Mouse (Mus musculus): Measurements from ENCODE around the gene Nell1. TPM values are rescaled to one million over a fixed set of nuclear protein-coding genes. Genes with fewer than 3 reads are reported as not detected.

The Nell1 gene
- total RNA-seq, 2 experiments from 2014 or later, result 0.11 to 0.21 TPM

DNA sequence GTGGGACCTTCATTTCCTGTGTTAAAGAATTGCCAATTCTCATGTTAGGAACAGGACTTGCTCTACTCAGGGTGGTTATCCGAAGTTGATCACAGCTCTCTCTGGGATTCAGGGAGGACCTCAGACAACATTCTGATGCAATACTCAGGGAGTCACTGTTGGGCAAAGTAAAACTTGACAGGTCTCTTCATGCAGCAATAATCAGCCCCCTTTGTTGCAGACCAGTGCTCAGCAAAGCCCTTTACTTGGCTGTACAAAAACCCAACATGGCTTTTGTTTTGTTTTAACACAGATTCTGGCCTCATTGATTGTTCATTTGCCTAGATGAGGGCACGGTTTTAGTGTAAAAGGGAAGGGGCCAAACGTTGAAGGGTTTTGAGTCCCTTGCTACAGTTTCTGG lies 750.5 kb downstream of the Nell1 start:
- intact Hi-C loops (cut with DNase I; ENCODE audit: low total_unique reads), result no loop called here

DNA sequence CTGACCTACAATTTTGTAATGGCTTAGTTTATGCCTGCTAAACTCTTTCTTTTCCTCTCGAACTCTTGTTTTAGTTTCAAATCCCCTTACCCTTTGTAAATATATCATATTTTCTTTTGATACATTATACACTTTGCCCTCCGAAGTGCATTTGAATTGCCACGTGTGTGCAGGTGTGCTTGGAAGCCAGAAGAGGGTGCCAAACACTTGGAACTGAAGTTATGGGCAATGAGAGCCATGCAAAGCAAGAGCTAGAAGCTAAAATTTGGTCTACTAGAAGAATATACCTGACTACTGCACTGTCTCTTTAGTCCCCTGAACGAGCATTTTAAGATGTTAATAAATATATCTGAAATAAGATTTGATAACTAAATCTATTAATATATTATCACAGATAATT lies 756.3 kb downstream of the Nell1 start:
- intact Hi-C loops (cut with DNase I; ENCODE audit: low total_unique reads), result no loop called here
- no peak for DNase-seq

More for the DNA sequence above, 750.5 kb downstream of the Nell1 start:
- no peak for DNase-seq

DNA sequence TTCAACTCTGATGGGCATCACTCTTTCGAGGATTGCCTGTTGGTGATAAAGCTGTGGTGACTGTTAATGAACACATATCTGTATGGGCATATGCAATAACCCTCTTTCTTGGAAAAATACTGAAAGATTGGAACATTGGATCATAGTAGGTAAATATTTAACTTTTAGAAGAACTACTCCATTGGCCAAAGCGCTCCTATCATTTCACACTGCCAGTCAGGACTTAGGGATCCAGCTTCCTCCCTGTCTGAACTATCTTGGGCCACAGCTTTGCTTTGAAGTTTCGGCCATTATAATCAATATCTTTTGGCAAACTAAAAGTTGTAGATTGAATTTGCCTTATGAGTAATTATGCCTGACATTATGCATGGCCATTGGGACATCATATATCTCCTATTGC lies 780.9 kb downstream of the Nell1 start:
- intact Hi-C loops (cut with DNase I; ENCODE audit: low total_unique reads), result no loop called here
- no peak for DNase-seq

DNA sequence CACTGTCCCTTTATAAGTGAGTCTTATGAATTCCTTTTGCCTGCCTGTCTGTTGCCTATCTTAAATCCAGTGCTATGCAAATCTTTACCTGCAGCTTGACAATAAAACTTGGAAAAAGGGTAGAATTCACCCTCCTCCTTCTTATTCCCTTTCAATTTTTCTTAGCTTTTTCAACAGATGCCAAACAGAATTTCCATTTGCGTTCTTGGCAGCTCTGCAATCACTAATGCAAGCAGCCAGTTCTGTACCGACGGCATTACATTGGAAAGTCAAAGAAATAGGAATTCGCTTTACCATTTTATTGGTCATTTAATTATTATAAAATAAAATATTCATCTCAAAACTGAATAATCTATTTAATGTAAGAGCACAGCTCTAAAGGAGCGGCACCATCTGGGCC lies 781.7 kb downstream of the Nell1 start:
- intact Hi-C loops (cut with DNase I; ENCODE audit: low total_unique reads), result no loop called here

DNA sequence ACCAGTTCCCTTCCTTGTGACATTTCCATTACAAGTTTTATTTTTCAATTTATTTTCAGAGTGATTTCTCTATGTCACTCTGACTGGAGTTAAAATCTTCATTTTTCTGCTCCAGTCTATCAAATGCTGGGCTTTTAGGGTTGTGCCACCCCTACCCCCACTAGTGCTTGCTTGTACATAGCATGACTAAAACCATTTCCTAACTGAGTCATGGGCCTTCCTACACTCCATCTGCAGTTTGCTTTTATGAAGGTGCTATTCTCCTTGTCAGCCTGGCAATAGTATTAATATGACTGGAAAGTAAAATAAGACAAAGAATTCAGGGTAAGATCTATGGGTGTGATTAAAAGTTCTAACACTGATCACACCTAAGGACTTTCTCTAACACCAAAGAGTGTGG lies 798.9 kb downstream of the Nell1 start:
- intact Hi-C loops (cut with DNase I; ENCODE audit: low total_unique reads), result no loop called here

More for the DNA sequence above, 781.7 kb downstream of the Nell1 start:
- no peak for DNase-seq

DNA sequence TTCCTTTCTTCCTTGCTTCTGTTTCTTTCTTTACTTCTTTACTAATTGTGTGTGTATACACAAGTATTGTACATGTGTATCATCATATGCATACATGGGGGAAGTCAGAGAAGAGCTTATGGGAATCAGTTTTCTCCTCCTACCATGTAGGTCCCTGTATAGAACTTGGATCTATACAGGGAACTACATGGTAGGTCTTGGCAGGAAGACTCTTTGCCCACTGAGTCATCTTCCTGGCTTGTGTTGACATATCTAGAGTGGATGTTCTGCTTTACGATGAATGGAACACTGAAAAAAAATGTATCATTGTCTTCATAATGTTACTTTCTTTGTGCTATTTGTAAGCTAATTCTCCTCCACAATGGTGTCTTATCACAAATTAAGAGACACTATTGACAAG lies 806.4 kb downstream of the Nell1 start:
- no peak for DNase-seq
- intact Hi-C loops (cut with DNase I; ENCODE audit: low total_unique reads), result no loop called here

More for the DNA sequence above, 798.9 kb downstream of the Nell1 start:
- DNase-seq, result no peak

DNA sequence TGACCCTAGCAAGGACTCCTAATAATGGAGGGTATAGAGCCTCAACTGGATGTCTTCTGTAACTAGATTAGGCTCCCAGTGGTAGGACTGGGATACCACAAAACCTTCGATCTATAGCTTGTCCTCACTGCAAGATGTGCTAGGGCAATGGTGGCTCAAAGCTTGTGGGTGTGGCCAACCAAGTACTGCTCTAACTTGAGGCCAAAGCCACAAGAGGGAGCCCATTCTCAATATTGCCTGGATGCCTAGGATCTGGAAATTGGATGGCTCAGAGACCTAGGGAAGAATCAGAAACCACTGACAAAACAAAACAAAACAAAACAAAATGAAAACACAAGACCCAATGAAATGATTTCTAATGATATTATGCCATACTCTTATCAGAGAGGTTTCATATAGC lies 809.0 kb downstream of the Nell1 start:
- DNase-seq, result no peak
- intact Hi-C loops (cut with DNase I; ENCODE audit: low total_unique reads), result no loop called here

DNA sequence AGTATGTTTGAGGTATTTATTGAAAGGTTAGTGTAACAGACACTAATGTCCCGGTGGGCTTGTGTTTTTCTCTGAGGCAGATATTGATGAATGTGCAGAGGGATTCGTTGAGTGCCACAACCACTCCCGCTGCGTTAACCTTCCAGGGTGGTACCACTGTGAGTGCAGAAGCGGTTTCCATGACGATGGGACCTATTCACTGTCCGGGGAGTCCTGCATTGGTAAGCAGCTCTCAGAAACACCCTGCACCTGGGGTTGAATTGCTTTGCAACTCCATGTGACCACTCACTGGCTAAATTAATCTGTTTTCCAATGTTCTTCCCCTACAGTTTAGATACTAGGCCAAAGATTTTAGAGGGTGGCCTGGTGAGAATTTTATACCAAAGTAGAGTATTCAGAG lies 851.5 kb downstream of the Nell1 start:
- no peak for DNase-seq
- intact Hi-C loops (cut with DNase I; ENCODE audit: low total_unique reads), result no loop called here

DNA sequence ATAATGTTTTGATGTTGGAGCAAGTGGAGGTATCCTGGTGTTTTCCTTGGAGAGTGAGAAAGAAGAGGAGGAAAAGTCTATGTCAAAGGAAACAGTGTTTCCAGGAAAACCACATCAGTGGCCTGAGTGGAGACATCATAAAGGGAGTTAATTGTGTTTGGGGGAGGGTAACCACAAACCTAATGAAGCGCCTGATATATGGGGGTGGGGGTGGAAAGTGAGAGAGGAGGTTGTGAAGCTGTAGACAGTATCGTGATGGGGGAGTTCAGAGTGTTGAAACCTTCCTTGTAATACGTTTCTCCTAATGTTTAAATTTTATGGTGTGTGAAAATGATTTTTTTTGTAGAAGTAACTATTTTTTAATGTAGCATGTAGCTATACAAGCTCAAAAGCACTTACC lies 858.1 kb downstream of the Nell1 start:
- DNase-seq, result no peak
- intact Hi-C loops (cut with DNase I; ENCODE audit: low total_unique reads), result no loop called here

DNA sequence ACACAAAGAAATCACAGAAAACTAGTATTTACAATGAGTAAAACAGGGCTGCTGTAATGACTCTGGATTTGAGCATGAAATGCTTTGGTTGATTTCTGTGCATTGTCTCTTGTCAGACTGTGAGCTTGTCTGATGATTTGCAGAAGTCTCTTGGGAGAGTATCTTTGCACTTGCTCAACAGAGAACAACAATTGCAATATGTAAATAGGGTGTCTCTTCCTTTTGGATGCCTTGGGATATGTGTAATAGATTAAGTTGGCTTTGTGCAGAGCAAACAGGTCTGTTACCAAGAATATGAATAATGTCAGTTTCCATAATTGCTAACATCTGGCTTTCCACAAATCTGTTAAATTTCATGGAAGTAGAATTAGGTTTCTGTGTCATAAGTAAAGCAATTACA lies 868.0 kb downstream of the Nell1 start:
- DNase-seq, result no peak
- intact Hi-C loops (cut with DNase I; ENCODE audit: low total_unique reads), result no loop called here

DNA sequence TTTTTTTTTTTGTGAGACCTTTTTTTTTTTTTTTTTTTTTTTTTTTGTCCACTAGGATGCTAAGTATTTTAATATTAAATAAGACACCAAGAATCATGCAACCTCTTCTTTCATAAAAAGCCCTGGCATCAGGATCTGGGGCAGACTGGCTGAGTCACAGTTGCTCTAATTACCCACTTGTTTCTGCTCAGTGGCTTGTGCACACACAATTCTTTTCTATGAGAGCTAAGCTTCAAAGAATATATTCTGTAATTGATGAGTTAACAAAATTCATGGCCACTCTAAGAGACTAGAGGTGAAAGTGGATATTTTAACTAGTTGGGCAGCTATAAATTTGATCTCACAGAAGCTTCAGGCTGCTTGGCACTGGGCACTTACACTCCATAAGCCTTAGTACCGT lies 873.3 kb downstream of the Nell1 start:
- DNase-seq, result no peak
- intact Hi-C loops (cut with DNase I; ENCODE audit: low total_unique reads), result no loop called here

DNA sequence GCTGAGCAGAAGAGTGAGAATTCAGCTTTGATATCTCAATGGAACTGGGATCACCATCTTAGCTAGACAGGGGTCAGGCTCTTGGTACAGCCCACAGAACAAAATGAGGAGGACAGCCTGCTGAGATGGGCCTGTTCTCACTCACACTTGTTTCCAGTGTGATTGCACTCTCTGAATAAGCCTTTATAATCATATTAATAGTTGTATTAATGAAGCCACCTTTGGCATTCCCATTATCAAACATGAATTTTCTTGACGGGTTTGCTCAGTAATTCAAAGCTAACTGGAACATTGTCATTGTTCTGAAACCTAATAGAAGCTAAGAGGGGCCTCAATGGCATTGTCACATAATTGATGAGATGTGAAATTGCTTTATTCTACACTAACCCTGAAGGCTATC lies 875.6 kb downstream of the Nell1 start:
- no peak for DNase-seq
- intact Hi-C loops (cut with DNase I; ENCODE audit: low total_unique reads), result no loop called here

DNA sequence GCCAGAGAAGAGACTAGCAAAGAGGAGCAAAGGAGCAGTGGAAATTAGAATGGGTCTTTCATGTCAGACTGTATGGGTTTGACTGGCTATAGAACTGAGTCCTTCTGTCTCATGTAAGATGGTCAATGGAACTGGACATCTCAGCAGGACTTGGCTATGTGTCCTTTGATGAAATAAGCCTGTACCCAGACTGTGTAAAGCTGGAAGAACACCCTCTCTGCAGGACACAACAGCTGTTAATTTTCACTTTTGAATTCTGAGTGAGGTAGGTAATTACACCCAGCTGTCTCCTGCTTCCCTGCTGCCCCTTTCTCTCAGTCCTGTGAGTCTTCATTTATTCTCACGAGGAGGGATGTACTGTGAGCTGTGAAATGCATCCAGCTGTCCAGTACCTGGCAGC lies 895.5 kb downstream of the Nell1 start:
- intact Hi-C loops (cut with DNase I; ENCODE audit: low total_unique reads), result no loop called here
- DNase-seq, result no peak

DNA sequence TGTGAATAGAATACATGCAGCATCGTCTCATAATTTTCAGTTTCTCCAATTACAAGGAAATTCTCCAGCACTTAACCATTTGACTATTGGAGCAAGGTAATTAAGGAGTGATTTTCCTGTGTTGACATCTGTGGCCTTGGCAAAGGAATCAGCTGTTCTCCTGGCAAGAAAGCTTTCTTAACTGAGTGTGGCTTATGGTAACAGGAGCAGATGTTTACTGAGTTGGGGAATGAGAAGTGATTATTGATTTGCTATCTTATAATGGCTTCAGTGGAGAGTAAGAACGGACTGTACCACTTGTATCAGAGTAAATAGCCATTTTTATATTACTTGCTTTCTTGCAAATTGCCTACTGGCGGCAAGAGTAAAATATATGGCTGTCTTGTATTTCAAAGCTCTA lies 913.0 kb downstream of the Nell1 start:
- DNase-seq, result no peak
- intact Hi-C loops (cut with DNase I; ENCODE audit: low total_unique reads), result no loop called here

DNA sequence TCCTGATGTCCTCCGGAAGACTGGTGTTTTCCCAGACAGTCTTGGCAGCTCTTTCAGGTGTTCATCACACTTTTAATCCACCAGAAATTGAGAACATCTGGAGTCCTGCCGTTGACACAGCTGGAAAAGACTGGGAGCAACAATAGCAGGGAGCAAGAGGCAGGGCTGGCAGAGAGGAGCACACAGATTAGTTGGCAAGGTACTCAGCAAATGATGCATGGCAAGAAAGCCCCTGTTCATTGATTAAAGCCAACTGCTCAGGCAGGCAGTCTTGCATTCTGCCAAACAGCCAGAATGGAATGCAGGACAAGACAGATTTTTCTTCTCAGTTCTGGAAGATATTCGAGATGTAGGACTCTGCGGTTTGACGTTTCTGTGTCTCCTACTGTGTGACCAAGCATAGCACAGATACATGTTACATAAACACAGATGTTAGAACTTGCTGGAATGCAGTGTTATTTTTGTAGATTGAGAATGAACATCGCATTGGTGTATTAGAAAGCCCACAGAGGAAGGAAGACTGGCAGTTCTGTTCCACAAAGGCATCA lies 925.0 kb downstream of the Nell1 start:
- DNase-seq, result no peak
- intact Hi-C loops (cut with DNase I; ENCODE audit: low total_unique reads), result no loop called here

Other genes with a start within 250 kb of the Nell1 start
- 1 to 10 TPM; 1.5 to 1.9 TPM for gene Htatip2, start 215.7 kb upstream of the Nell1 start, total RNA-seq (2021)
- gene Prmt3, start 196.5 kb upstream of the Nell1 start, total RNA-seq (2021), result 10 to 100 TPM in 1 of 2 experiments, 1 to 10 TPM in 1; 8.8 to 10.7 TPM
- gene Slc6a5, start 64.7 kb upstream of the Nell1 start, total RNA-seq (2021), result not detected

Data from gastrocnemius, postnatal 14 days (tissue).